Mouse (Mus musculus) cerebellum, adult 2 months (tissue): ENCODE measurements around the gene Polr2g. TPM values are rescaled to one million over a fixed set of nuclear protein-coding genes. Genes with fewer than 3 reads are reported as not detected.

ENCODE experiments used
- DNase-seq, 2 experiments: peaks; one replicate each; pipeline ENCODE4 v3.0.0; 2021
- H3K27ac ChIP-seq: fragments of 200-500 bp; 2 replicates; pipeline ENCODE4 v1.5.1; 2012; ENCODE audit warnings: low read length, control low read depth, inconsistent platforms; ENCODE audit not compliant: insufficient read depth
- H3K27me3 ChIP-seq: fragments of 200-500 bp; 2 replicates; pipeline ENCODE4 v1.6.1; 2012; ENCODE audit warnings: inconsistent platforms, mild to moderate bottlenecking, low read length, moderate library complexity; ENCODE audit not compliant: control insufficient read depth, insufficient read depth
- H3K4me1 ChIP-seq: fragments of 200-500 bp; 2 replicates; pipeline ENCODE4 v1.6.1; 2011; ENCODE audit warnings: low read length; ENCODE audit not compliant: control insufficient read depth, insufficient read depth
- H3K4me3 ChIP-seq: fragments of 200-500 bp; replicated peaks from 2 replicates; pipeline ENCODE3; 2011; ENCODE audit warnings: mild to moderate bottlenecking, low read depth, low read length, control low read depth; ENCODE audit not compliant: insufficient read depth
- CTCF ChIP-seq: fragments of 200-500 bp; IDR thresholded peaks from 2 replicates; pipeline ENCODE4 v1.5.1; 2011; ENCODE audit warnings: low read depth, mild to moderate bottlenecking, control low read depth, low read length, moderate library complexity, borderline replicate concordance; ENCODE audit not compliant: insufficient read depth
- POLR2A ChIP-seq: fragments of 200-500 bp; IDR thresholded peaks from 2 replicates; pipeline ENCODE4 v1.6.1; 2011; ENCODE audit warnings: low read length, control low read depth, borderline replicate concordance; ENCODE audit not compliant: insufficient read depth
- WGBS: fragments of 180-500 bp; shearing (Covaris S2); methylation state at CpG from one replicate; pipeline ENCODE4 v1.1.7; 2018; 5-methylcytosine and 5-hydroxymethylcytosine counted together
- polyA plus RNA-seq: library from polyadenylated mRNA; depleted of rRNA; stranded (reverse); fragments of >200 nt; gene quantifications from 2 replicates; pipeline ENCODE4 v1.2.3, GENCODE M21; 2012

Gene Polr2g
- polyA plus RNA-seq, 1 experiment: 155 TPM

GRCm38 (mm10) chr19:8806810-8807209, 8.4 kb upstream of the Polr2g start:
- no peak for DNase-seq
- Histone ChIP-seq H3K27me3 (no peaks in the 10 kb centered on the region), H3K27ac (no peak overlapping the region), H3K4me1 (no peaks in the 10 kb centered on the region; the same call in 1 of the 2 replicates), H3K4me3 (no peak overlapping the region)
- TF ChIP-seq CTCF (no peak), POLR2A (no peak)
- WGBS: 90% methylated on average over 5 of the region's 5 CpGs

- Histone ChIP-seq H3K27ac (no peak overlapping the region), H3K27me3 (no peaks in the 10 kb centered on the region), H3K4me1 (no peaks in the 10 kb centered on the region; the same call in 1 of the 2 replicates), H3K4me3 (no peak overlapping the region)
- DNase-seq: no peak
- no peak for TF ChIP-seq CTCF
- TF ChIP-seq POLR2A: no peak
- 87% methylated on average over 11 of the region's 11 CpGs for WGBS
Observed at GRCm38 (mm10) chr19:8803879-8804660, 5.7 kb upstream of the Polr2g start.

- Histone ChIP-seq H3K4me1 (no peaks in the 10 kb centered on the region; the same call in 1 of the 2 replicates), H3K4me3 (no peak overlapping the region), H3K27ac (0 out of 2 replicates have a peak overlapping the region, but pooled peaks have one; percentile 6), H3K27me3 (no peaks in the 10 kb centered on the region)
- 69% methylated on average over 9 of the region's 9 CpGs for WGBS
- TF ChIP-seq CTCF (no peak), POLR2A (no peak)
- no peak for DNase-seq
Observed at GRCm38 (mm10) chr19:8803204-8803780, 4.9 kb upstream of the Polr2g start.

- Histone ChIP-seq H3K4me3 (peak within 1 kb of the TSS; percentile 89), H3K4me1 (no peaks in the 10 kb centered on the region; the same call in 1 of the 2 replicates), H3K27me3 (no peaks in the 10 kb centered on the region), H3K27ac (peak within 1 kb of the TSS; percentile 41; the same call in 1 of the 2 replicates)
- peak; percentile 95 to 99 for DNase-seq
- under 1% methylated on average over 30 of the region's 30 CpGs for WGBS
- no peak for TF ChIP-seq CTCF
- TF ChIP-seq POLR2A: peak; percentile 69; the same call in 1 of the 2 replicates
Observed at GRCm38 (mm10) chr19:8802130-8802821, 3.9 kb upstream of the Polr2g start, which contains the start of gene Zbtb3. Gene Zbtb3, plus strand, starts transcription at chr19:8802555.

- DNase-seq: no peak
- H3K27me3 ChIP-seq: no peaks in the 10 kb centered on the region
- no peak for TF ChIP-seq POLR2A
- TF ChIP-seq CTCF: no peak
- no peak overlapping the region for H3K27ac ChIP-seq
- no peak overlapping the region for H3K4me3 ChIP-seq
- H3K4me1 ChIP-seq: no peaks in the 10 kb centered on the region; the same call in 1 of the 2 replicates
Observed at GRCm38 (mm10) chr19:8798947-8799315, 554 bp upstream of the Polr2g start.

GRCm38 (mm10) chr19:8790171-8790570, 8.2 kb downstream of the Polr2g start:
- no peak overlapping the region for H3K27ac ChIP-seq
- H3K4me3 ChIP-seq: no peak overlapping the region
- WGBS: 48% methylated on average over 7 of the region's 7 CpGs
- H3K27me3 ChIP-seq: no peaks in the 10 kb centered on the region
- peaks cover 3% of the 10 kb centered on the region; the same call in 1 of the 2 replicates for H3K4me1 ChIP-seq
- no peak for DNase-seq
- TF ChIP-seq CTCF: no peak
- no peak for TF ChIP-seq POLR2A

- 18% methylated on average over 1 of the region's 1 CpGs for WGBS
- peak in 1 of 2 experiments; percentile 38 for DNase-seq
- H3K4me1 ChIP-seq: peaks cover 3% of the 10 kb centered on the region; the same call in 1 of the 2 replicates
- H3K4me3 ChIP-seq: no peak overlapping the region
- TF ChIP-seq CTCF (no peak), POLR2A (no peak)
- H3K27me3 ChIP-seq: no peaks in the 10 kb centered on the region
- peak overlapping the region; percentile 12; the same call in 1 of the 2 replicates for H3K27ac ChIP-seq
Observed at GRCm38 (mm10) chr19:8789171-8789570, 9.2 kb downstream of the Polr2g start.

GRCm38 (mm10) chr19:8788521-8788920, 9.9 kb downstream of the Polr2g start:
- TF ChIP-seq POLR2A: no peak
- TF ChIP-seq CTCF: no peak
- 17% methylated on average over 3 of the region's 3 CpGs for whole genome bisulfite sequencing

More at GRCm38 (mm10) chr19:8788521-8788920, 9.9 kb downstream of the Polr2g start:
- peak; percentile 49 to 64 for DNase-seq
- H3K27me3 ChIP-seq: no peaks in the 10 kb centered on the region
- no peak overlapping the region for H3K4me3 ChIP-seq
- 0 out of 2 replicates have a peak overlapping the region, but pooled peaks have one; percentile 12 for H3K27ac ChIP-seq
- H3K4me1 ChIP-seq: peaks cover 3% of the 10 kb centered on the region; the same call in 1 of the 2 replicates
